Mouse (Mus musculus) intestine, postnatal 0 days (tissue): ENCODE measurements around the gene Sema6d. TPM values are rescaled to one million over a fixed set of nuclear protein-coding genes. Genes with fewer than 3 reads are reported as not detected.

Experiments
- ATAC-seq: fragments of 200-750 bp; cut with Nextera tagmentation; 2 replicates; pipeline ENCODE4 v1.8.0; 2017; ENCODE audit warnings: mild to moderate bottlenecking, moderate TSS enrichment, moderate library complexity
- H3K27ac ChIP-seq: fragments of 300-500 bp; sonication (generic); 2 replicates; pipeline ENCODE4 v1.5.1; 2014; ENCODE audit warnings: mild to moderate bottlenecking, low read depth, low read length, moderate library complexity
- H3K27me3 ChIP-seq: fragments of 300-500 bp; sonication (generic); replicated peaks from 2 replicates; pipeline ENCODE4 v1.6.1; 2014; ENCODE audit warnings: low read length, mixed read lengths; ENCODE audit not compliant: control insufficient read depth, insufficient read depth
- H3K36me3 ChIP-seq: fragments of 300-500 bp; sonication (generic); 2 replicates; pipeline ENCODE4 v1.6.1; 2014; ENCODE audit warnings: mild to moderate bottlenecking, moderate library complexity; ENCODE audit not compliant: control insufficient read depth, insufficient read depth
- H3K4me1 ChIP-seq: fragments of 300-500 bp; sonication (generic); replicated peaks from 2 replicates; pipeline ENCODE4 v1.6.1; 2014; ENCODE audit warnings: antibody characterized with exemption, low read length, mixed read lengths; ENCODE audit not compliant: control insufficient read depth, insufficient read depth
- H3K4me2 ChIP-seq: fragments of 300-500 bp; sonication (generic); replicated peaks from 2 replicates; pipeline ENCODE4 v1.6.1; 2014; ENCODE audit warnings: low read depth, mild to moderate bottlenecking, moderate library complexity
- H3K4me3 ChIP-seq: fragments of 300-500 bp; sonication (generic); 2 replicates; pipeline ENCODE4 v1.5.1; 2014; ENCODE audit warnings: low read depth, low read length
- H3K9ac ChIP-seq: fragments of 300-500 bp; sonication (generic); 2 replicates; pipeline ENCODE4 v1.6.1; 2014; ENCODE audit warnings: mild to moderate bottlenecking, low read depth, low read length
- H3K9me3 ChIP-seq: fragments of 300-500 bp; sonication (generic); 2 replicates; pipeline ENCODE4 v1.6.1; 2016; ENCODE audit warnings: mixed run types; ENCODE audit not compliant: control insufficient read depth
- CTCF ChIP-seq: sonication (generic); IDR thresholded peaks from 2 replicates; pipeline ENCODE4 v1.5.1; 2016; ENCODE audit warnings: low read depth, mild to moderate bottlenecking, control low read depth, antibody characterized with exemption, moderate library complexity
- WGBS: fragments of 180-500 bp; shearing (Covaris S2); extraction: QIAGEN DNeasy Blood & Tissue Kit; methylation state at CpG from one replicate; pipeline ENCODE4 v1.1.7; 2014; 5-methylcytosine and 5-hydroxymethylcytosine counted together
- polyA plus RNA-seq: library from polyadenylated mRNA; unstranded; fragments of >200 nt; fragmentation: Nextera tagmentation; extraction: Ambion mirVana; gene quantifications from 2 replicates; pipeline ENCODE4 v1.2.1, GENCODE M21; 2015

The Sema6d gene
- polyA plus RNA-seq, 1 experiment from 2014 or later: 10.4 TPM

GRCm38 (mm10) chr2:124404631-124405562, 315.1 kb downstream of the Sema6d start:
- H3K4me2 ChIP-seq: no peak overlapping the region
- H3K9ac ChIP-seq: no peak overlapping the region
- H3K4me1 ChIP-seq: no peaks in the 10 kb centered on the region
- WGBS: 87% methylated on average over 6 of the region's 6 CpGs
- TF ChIP-seq CTCF: no peak
- no peak overlapping the region for H3K27ac ChIP-seq
- no peaks in the 10 kb centered on the region for H3K27me3 ChIP-seq
- H3K9me3 ChIP-seq: no peaks in the 10 kb centered on the region
- H3K36me3 ChIP-seq: no peaks in the 10 kb centered on the region
- no peak for ATAC-seq
- H3K4me3 ChIP-seq: no peak overlapping the region

GRCm38 (mm10) chr2:124408956-124409355, 319.2 kb downstream of the Sema6d start:
- no peaks in the 10 kb centered on the region for H3K27me3 ChIP-seq
- TF ChIP-seq CTCF: no peak
- no peaks in the 10 kb centered on the region for H3K4me1 ChIP-seq
- H3K4me3 ChIP-seq: no peak overlapping the region
- H3K9me3 ChIP-seq: no peaks in the 10 kb centered on the region
- no peak overlapping the region for H3K4me2 ChIP-seq
- no peak for ATAC-seq
- 69% methylated on average over 1 of the region's 1 CpGs for WGBS
- no peaks in the 10 kb centered on the region for H3K36me3 ChIP-seq
- no peak overlapping the region for H3K9ac ChIP-seq
- H3K27ac ChIP-seq: no peak overlapping the region

- Histone ChIP-seq H3K36me3 (no peaks in the 10 kb centered on the region), H3K9me3 (no peaks in the 10 kb centered on the region), H3K27me3 (no peaks in the 10 kb centered on the region), H3K4me3 (no peak overlapping the region), H3K4me2 (no peak overlapping the region), H3K9ac (no peak overlapping the region), H3K4me1 (no peaks in the 10 kb centered on the region; the same call in 1 of the 2 replicates), H3K27ac (no peak overlapping the region)
- no peak for TF ChIP-seq CTCF
- 72% methylated on average over 3 of the region's 3 CpGs for WGBS
- ATAC-seq: no peak
Observed at GRCm38 (mm10) chr2:124416730-124417129, 327.0 kb downstream of the Sema6d start.

GRCm38 (mm10) chr2:124418319-124418718, 328.6 kb downstream of the Sema6d start:
- no peak overlapping the region for H3K4me3 ChIP-seq
- no peak overlapping the region for H3K9ac ChIP-seq
- no peak overlapping the region for H3K27ac ChIP-seq
- H3K36me3 ChIP-seq: no peaks in the 10 kb centered on the region
- H3K4me1 ChIP-seq: no peaks in the 10 kb centered on the region; the same call in 1 of the 2 replicates
- no peaks in the 10 kb centered on the region for H3K27me3 ChIP-seq
- no peak for TF ChIP-seq CTCF
- 50% methylated on average over 2 of the region's 2 CpGs for WGBS
- H3K9me3 ChIP-seq: no peaks in the 10 kb centered on the region
- peak; percentile 70 for ATAC-seq
- H3K4me2 ChIP-seq: no peak overlapping the region

GRCm38 (mm10) chr2:124420170-124420825, 330.5 kb downstream of the Sema6d start:
- Histone ChIP-seq H3K4me2 (no peak overlapping the region), H3K36me3 (no peaks in the 10 kb centered on the region), H3K9ac (no peak overlapping the region), H3K27ac (no peak overlapping the region), H3K9me3 (no peaks in the 10 kb centered on the region), H3K4me1 (no peaks in the 10 kb centered on the region; the same call in 1 of the 2 replicates), H3K4me3 (no peak overlapping the region), H3K27me3 (no peaks in the 10 kb centered on the region)
- 52% methylated on average over 1 of the region's 1 CpGs for WGBS
- ATAC-seq: no peak
- TF ChIP-seq CTCF: no peak

- WGBS: 69% methylated on average over 5 of the region's 5 CpGs
- Histone ChIP-seq H3K27ac (no peak overlapping the region), H3K27me3 (no peaks in the 10 kb centered on the region), H3K9me3 (no peaks in the 10 kb centered on the region), H3K36me3 (no peaks in the 10 kb centered on the region), H3K4me2 (no peak overlapping the region), H3K9ac (no peak overlapping the region), H3K4me3 (no peak overlapping the region), H3K4me1 (no peaks in the 10 kb centered on the region)
- TF ChIP-seq CTCF: no peak
- no peak for ATAC-seq
Observed at GRCm38 (mm10) chr2:124429744-124430143, 340.0 kb downstream of the Sema6d start.
